Mouse (Mus musculus) thymus, postnatal 36 days (tissue): ENCODE results near the gene Gtf2i.
A peak's percentile ranks its signal among the peaks of the same experiment; 100 is the strongest.

ENCODE experiments used
- DNase-seq, 2 experiments: peaks; one replicate each; pipeline ENCODE4 v3.0.0; 2022; ENCODE audit warnings: mixed read lengths in 2 of 2

The Gtf2i gene

GRCm38 (mm10) chr5:134275021-134275420, 39.5 kb downstream of the Gtf2i start:
- DNase-seq: no peak

GRCm38 (mm10) chr5:134273761-134274160, 40.8 kb downstream of the Gtf2i start:
- no peak for DNase-seq

DNA sequence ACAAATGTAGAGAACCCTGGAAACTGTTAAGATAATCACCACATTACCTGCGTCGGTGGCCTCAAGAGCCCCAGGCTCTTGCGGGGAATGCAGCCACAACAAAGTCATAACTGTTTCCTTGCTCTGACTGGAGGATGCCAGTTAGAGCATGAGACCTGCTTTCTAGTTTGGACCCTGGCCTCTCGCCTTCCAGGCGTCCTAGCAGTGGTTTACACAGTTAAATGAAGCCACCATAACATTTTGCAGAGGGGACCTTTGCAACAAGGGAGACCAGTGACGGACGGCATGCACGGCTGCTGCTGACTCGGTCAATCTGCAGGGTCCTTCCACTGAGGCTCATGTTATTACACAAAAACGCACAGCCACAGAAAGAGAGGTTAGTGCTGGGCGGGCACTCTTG, 41.8 kb downstream of the Gtf2i start:
- DNase-seq: no peak

DNA sequence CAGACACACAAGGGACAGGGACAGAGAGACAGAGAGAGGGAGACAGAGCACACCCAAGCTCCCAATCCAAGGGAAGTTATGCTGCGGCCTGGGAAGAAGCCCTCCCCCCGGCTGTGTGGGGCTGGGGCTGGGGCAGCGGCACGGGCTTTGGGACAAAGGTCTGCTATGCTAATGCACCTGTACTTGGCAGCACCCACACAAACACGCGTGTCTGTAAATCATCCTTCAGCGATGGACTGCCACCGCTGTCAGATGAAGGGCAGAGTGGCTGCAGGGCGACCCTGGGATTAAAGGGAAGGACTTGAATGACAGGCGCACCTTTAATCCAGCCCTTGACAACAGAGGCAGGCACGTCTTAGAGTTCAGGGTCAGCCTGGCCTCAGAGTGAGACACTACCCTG, 43.1 kb downstream of the Gtf2i start:
- no peak for DNase-seq

DNA sequence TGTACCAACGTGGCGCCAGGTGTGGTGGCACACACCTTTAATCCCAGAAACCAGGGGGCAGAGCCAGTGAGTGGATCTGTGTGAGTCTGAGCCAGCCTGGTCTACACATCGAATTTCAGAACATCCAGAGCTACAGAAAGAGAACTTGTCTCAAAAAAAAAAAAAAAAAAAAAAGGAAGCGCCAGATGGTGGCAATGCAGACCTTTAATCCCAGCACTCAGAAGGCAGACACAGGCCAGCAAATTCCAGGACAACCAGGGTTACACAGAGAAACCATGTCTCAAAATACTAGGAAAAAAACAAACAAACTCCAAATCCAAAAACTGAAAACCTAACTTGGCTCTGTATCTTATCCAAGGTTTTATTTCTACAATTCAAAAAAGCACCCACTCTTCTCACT, 44.0 kb downstream of the Gtf2i start:
- DNase-seq: no peak

GRCm38 (mm10) chr5:134269751-134270150, 44.8 kb downstream of the Gtf2i start:
- DNase-seq: peak; percentile 23 to 35

GRCm38 (mm10) chr5:134268751-134269150, 45.8 kb downstream of the Gtf2i start:
- DNase-seq: peak in 1 of 2 experiments; percentile 35

- DNase-seq: peak; percentile 70 to 84
These were observed 48.2 kb downstream of the Gtf2i start for GRCm38 (mm10) chr5:134266404-134266803.

- DNase-seq: no peak
These were observed 48.7 kb downstream of the Gtf2i start for GRCm38 (mm10) chr5:134265890-134266289.

DNA sequence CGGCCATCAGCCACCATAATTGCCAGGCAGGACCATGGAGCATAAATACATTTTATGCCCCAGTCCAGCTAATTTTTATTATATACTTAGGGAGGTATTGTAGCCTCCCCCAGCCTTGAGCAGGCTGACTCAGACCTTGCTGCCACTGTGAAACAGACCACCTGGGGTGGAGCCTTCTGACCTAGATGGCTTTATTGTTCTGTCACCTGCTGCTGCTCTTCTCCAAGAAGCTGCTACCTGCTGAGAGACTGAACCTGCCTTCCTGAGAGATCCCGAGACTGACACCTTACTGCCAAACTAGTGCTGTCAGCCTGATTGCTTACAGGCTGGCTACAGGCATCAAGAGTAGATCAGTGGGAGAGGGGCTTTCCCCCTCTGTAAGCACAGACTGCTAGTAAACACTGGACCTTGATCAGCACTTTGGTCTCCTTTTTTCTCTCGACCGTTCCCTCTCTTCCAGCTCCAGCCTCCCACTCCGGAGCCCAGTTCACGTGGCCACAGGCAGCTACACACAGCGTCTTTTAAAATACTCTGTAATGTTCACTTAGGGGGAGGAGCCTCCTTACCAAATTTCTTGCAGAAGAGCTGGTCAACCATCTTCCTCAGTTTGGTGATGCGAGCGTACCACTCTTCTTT, 54.4 kb downstream of the Gtf2i start:
- DNase-seq: no peak

- DNase-seq: no peak
These were observed 55.6 kb downstream of the Gtf2i start for GRCm38 (mm10) chr5:134258934-134259333.

- no peak for DNase-seq
These were observed 56.2 kb downstream of the Gtf2i start for GRCm38 (mm10) chr5:134258395-134258794.

DNA sequence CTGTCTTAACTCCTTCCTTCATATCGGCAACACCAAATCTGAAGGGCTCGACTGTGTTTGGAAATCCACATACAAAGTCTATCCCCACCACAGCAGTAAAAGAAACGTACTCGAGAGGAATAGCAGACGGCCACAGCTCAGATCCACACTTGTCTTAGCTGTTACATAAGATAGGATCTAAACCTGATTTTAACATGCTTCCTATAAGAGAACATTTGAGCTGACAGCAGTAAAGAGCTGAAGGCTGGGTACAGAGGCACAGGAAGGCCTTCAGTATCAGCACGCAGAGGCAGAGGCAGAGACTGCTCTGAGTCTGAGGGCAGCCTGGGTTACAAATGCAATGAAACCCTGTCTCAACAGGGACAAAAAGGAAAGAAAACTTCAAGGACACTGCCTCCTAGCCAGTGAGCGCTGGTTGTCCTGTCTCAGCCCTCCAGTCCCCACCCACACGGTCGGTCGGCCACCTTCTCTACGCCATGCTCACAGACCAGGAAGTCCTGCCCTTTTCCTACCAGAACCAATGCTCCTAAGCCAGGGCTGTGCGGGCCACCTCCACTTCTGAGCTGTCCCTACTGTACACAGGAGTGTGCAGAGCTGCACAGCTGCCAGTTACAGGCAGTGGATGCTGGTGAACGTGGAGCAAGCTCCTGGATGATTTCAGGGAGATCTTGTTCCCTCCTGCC, 57.1 kb downstream of the Gtf2i start:
- no peak for DNase-seq

- no peak for DNase-seq
These were observed 59.3 kb downstream of the Gtf2i start for GRCm38 (mm10) chr5:134255294-134255693.

DNA sequence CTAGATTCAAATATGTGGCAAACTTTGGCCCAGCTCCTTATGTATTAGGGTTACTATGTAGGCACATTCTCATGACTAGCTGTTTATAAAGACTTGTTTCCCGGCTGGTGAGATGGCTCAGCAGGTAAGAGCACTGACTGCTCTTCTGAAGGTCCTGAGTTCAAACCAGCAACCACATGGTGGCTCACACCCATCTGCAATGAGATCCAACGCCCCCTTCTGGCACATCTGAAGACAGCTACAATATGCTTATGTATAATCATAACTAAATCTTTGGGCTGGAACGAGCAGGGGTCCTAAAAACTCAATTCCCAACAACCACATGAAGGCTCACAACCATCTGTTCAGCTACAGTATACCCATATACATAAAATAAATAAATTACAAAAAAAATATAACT, 60.8 kb downstream of the Gtf2i start:
- DNase-seq: no peak

- DNase-seq: no peak
These were observed 63.5 kb downstream of the Gtf2i start for GRCm38 (mm10) chr5:134251083-134251482.

DNA sequence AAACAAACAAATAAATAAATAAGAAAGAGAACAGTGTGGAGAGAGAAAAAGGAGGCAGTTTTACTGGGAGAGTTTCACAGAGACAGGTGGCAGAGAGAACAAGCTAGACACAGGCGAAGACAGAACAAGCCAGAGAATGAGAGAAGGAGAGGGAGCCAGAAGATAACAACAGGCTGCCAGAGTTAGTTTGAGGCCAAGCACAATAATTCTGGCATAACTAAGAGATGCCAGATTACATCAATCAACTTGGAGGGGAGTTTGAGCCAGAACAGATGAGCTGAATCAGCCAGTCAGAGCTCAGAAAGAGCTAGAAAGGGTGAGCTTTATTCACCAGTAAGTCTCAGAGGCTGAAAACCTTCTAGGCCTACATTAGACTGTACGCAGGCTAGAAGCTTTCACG, 64.0 kb downstream of the Gtf2i start:
- DNase-seq: no peak

DNA sequence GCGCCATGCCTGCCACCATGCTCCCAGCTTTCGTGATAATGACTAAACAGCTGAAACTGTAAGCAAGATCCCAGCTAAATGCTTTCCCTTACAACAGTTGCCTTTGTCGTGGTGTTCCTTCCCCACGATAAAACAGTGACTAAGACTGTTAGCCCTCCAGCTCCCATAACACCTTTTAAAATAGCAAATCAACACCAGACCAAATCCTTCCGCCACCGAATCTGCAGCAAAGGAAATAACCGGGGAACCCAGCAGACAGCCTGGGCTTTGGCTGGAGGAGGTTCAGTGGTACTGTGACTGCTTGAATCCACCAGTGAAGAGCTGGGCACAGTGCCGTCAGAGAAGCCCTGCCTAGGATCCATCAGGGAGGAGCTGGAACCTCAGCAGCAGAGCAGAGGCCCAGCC, 65.3 kb downstream of the Gtf2i start:
- DNase-seq: no peak

- DNase-seq: no peak
These were observed 65.8 kb downstream of the Gtf2i start for GRCm38 (mm10) chr5:134248608-134249244.

GRCm38 (mm10) chr5:134246146-134246545, 68.4 kb downstream of the Gtf2i start:
- DNase-seq: no peak

DNA sequence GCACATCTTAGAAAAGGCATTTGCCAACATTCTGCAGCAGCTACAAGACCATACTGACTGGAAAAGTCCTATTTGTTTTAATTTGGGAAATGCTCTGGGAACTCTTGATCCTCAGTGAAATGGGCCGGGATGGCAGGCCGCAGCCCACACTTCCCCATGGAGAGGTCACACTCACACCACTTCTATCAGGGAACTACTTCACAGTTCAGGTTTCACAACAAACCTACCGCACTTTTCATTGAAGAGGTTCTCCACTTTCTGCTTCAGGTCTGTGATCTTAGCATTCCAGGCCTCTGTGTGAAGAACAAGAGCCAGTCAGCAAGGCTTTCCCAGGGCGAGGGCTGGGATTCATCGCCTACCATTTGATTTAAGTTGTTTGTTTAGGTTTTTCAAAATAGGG, 69.7 kb downstream of the Gtf2i start:
- DNase-seq: no peak

GRCm38 (mm10) chr5:134243661-134244436, 70.7 kb downstream of the Gtf2i start:
- no peak for DNase-seq

DNA sequence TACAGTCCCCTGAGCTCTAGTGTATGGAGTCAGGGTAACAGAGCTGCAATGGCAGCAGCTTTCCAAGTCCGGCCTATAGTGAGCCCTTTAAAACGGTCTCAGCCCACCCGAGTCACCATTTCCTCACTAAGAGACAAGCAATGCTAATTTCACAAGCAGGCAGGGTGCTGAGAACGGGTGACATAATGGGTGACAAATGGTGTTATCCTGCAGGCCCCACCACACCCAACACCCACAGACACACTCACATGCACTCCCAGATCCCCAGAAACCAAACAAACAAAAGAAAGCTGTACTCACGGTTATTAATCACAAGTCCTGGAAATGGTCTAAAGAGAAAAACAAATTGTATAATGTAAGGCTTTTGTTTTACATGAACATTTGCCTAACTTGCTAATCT, 72.7 kb downstream of the Gtf2i start:
- DNase-seq: no peak
